Mouse (Mus musculus): ENCODE results near the gene 1700030J22Rik.

Gene 1700030J22Rik

DNA sequence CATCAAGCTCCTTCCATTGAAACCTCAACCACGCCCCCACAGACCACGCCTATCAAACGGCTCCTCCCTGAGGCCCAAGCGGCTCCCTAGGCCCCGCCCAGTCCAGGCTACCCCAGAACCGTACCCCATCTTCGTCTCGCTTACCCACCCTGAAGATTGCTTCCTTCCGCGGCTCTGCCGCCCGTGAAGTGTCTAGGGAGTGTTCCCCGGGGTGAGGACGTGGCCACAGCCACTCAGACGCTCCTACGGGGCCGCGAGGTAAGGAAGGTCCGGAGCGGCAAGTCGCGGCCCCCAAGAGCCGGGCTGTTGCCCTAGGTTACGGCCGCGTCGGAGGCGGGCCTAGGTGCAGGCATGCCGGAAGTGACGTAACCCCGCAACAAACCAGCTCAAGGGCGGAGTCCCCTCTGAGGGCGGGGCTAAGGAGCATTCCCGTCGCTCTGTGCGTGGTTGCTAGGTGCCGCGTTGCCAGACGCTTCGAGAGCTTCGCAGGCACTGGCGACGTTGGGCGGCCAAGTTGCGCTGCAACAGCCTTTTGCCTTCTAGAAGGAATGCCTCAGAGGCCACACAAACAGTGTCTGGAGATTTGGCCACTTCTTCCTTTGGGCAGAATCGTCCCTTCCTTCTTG lies at the start of gene 1700030J22Rik:
TSS of gene 1700030J22Rik (minus strand) at position 329 of the 626 bp plus-strand sequence.
- DNase-seq = peak; percentile 99

DNA sequence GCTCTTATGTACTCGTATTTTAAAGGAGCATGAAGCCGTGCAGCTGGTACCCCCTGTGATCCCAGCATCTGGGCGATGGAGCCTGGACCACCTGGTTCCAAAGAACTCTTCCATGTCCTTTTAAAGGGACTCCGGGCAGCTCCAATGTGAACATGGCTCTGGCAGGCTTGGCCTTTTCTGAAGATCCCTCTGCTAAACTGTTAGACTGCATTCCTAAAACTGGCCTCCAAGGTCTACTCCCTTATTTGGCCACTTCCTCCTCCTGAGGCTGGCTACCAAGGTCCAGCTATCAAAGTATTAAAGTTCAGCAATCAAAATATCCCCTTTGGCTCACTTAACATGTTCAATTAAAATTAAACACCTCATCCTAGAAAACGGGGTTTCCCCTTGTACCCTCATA lies 48.8 kb upstream of the 1700030J22Rik start:
- DNase-seq = no peak

DNA sequence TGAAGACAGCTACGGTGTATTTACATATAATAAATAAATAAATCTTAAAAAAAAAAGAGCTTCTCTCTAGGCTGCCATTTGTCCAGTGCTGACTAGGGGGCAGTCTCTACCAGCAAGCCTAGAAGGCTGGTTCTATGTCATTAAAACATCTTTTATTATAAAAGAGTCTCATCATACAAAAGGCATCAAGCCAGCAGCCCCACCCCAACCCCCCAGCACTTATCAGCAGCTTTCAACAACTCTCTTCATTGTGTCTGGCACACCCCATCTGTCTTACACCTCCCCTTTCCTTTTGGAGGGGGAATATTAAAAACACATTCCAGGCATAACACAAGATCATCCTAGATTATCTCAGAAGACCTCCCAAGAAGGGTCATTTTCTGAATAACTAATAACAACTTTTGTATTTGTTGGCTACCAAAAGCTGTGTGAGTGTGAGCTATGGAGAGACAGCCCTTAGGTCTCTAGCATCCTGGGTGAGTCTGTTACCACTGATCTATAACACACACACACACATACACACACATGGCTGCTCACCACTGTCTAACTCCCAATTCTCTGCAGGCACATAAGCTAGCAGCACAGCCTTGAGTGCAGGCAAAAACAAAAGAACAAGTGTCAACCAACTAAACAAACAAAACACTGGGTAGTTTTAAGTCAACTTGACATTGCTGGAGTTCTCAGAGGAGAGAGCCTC lies 43.7 kb upstream of the 1700030J22Rik start:
- DNase-seq = no peak

DNA sequence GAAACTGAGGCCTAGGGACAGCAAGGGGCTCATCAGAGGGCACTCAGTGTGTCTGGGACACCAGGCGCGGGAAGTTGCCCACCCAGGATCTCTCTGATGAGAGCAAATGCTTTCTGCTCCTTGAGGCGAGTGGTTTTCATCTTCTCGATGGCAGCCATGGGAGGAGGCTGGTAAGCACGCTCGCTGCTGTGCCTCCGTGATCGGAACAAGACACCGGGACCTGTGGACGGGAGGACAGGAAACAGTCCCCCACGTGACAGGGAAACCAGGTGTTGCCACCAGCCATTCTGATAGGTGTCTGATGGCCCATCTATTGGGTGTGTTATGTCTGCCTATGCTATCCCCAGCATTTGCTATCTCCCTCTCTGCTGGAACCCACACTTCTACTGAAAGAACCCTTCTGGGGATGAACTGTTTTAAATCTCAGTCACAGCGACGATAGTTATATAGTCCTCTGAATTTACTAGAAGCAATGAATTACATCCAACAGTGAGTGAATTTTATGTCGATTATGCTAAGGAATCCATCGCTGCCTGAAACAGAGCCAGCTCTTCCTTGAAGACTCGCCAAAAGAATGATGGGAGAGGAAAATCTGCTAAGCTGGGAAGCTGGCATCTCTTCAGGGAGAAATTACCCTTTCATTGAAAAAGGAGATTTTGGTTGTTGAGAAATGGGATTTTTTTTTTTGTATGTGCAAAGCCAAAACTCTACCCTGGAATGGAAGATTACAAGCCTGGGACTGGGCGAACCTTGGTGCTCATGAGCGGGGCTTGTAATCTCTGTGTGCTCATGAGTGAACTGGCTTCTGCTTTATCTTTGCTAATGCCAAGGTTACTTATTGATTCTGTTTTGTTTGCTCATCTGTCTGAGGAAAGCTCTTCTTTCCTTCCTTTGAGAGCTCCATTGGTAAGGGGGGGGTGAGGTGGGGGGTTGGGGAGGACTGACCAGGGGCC lies 40.8 kb upstream of the 1700030J22Rik start:
- peak; percentile 46 for DNase-seq

DNA sequence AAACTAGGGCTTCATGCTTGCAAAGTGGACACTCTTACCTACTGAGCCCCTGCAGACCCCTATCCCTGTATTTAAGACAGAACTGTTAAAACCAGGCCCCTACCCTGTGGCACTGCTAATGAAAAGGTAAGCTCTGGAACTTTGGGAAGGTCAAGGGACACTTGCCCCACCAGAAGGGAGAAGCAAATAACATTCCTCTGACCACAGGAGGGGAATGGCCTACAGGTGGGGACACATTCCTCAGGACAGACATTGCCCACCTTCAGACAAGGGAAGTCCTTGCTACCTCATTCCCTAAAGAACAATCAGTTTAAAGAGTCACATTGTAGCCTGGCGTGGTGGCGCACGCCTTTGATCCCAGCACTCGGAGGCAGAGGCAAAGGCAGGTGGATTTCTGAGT lies 39.1 kb upstream of the 1700030J22Rik start:
- no peak for DNase-seq

DNA sequence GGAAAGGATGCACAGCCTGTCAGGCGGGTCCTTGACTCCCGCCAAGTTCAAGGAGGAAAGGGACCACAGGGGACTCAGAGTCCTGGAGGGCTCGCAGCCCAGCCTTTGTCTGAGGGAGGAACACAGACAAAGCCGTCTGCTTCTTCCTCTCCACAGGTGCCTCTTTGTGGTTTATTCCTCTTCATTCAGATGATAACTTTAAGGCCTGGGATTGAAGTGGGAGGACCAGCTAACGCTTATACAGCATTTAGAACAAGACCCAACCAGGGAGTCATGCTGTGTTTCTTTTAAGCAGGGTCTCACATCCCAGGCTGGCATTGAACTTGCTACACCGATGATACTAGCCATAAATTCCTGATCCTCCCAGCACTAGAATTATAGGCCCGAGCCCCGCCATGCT lies 38.2 kb upstream of the 1700030J22Rik start:
- DNase-seq = no peak

DNA sequence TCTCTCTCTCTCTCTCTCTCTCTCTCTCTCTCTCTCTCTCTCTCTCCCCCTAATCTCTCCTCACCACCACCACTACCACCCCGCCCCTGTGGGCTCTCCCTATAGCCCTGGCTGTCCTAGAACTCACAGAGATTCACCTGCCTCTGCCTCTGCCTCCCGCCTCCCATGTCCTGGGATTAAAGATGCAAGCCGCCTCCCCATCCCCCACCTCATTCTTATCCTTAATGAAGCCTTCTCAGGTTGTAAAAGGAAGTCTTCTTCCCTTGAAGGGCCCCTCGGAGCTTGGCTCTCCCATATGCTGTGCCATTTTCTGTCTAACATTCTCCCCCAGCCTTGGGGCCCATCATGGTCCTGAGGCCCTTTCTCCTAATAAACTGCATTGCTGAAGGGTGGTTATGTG lies 36.9 kb upstream of the 1700030J22Rik start:
- DNase-seq = no peak

DNA sequence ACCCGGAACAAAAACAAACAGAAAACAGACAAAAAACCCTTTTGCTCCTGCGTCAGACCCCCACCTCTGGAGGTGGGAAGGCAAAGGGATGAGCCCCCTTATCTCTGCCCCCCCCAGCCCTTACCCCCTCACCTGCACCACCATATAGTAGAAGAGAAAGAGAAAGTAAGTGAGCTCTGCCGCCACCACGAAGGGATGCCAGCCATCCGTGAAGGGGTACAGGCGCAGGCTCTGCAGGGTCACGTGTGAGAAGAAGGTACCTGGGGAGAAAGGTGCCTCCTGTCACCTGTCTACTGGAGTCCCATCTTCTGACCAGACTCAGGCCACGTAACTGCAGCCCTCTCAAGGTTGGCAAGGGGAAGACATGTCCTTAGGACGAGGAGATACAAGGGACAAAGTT lies 32.6 kb upstream of the 1700030J22Rik start:
- no peak for DNase-seq

DNA sequence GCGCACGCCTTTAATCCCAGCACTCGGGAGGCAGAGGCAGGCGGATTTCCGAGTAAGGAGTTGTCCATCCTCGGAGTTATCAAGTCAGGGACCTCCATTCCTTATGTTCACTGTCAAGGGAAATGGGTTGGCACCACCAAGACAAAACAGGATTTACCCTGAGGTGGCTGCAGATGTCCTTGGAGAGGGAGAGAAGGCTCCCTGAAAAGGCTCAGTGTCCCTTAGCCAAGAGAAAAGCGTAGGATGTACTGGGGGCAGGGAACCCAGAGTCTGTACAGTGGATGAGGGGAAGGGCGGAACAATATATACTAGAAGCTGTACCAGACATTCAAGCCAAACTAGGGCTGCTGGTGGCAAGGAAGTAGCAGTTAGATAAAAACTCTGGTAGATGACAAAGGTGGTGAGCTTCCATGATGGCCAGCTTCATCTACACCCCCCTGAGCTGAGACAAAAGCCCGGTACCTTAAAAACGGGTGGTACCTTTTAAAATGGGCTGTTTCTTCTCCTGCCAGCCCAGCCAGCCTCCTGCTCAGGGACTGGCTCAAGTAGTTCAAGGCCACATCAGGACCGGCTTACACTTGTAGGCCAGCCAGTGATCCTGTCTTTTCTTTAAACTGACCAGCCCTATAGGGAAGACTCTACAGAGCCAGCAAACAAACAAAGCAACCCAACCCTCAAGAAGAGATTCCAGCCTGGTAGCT lies 15.4 kb upstream of the 1700030J22Rik start:
- DNase-seq = no peak

DNA sequence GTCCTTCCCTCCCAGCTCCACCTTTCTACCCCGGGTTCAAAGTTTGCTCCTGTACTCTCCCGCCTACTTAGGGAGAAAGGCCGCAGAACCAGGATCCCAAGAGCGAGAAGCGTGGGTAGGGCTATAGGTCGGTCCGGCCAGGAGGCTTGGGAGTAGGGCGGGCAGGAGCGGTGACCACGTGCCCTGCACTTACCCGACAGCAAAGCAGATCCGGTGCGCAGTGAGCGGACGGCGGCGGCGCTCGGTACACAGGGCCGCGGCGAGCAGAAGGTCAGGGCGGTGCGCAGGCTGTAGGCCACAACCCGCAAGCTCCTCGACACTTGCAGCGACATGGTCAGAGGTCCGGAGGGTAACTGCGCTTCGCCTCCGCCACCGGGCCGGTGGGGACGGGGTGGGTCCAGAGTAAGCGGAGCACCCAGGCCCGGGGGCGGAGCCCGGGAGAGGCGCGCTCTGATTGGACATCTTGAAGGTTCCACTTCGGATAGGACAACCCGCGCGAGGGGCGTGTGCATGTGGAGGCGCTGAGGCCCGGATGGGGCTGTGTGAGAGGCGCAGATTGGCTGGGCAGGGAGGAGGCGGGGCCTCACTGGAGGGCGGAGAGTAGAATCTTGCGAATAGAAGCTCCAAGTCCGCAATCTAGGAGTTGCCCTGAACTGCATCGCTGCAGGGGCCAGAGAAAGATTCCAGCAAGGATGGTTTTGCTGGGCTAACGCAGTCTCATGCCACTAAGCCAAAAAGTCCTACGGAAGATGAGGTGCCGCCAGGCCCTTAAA lies 14.5 kb upstream of the 1700030J22Rik start, which contains the start of gene Gcsh:
TSS of gene Gcsh (minus strand) at position 443 of the 773 bp plus-strand sequence.
- peak; percentile 99 for DNase-seq

DNA sequence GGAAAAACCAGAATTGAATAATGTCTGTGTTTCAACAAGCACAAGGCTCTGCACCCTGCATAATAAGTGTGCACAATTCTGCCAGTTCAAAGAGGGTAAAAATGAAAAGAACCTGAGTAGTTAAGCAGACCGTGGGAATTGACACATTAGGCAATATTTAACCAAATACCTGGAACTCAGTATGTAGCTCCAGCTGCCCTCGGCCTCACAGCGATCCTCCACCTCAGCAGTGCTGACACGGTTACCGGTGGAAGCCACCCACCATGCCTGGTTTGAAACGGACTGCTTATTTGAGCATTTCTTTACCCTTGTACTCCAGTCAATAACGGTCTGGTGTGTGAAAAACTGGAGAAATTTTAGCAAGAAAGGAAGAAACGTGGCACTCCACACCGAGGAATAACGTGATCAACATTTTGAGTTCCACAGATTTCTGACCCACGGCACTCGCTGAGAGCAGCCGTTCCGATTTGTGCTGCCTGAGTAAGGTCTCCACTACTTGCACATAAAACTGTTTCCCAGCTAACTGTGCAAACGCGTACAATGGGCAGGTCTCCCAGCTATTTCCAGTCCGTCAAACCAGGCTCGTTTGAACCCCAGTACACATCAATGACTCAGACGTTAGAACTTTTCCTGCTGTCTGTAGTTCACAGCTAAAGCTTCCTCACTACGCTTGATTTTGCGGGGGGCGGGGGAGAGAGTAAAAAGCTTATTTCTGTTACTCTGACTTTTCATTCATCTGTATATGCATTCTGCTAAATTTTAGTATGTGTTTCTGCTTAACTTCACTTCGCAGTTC lies 13.6 kb upstream of the 1700030J22Rik start:
- peak; percentile 14 for DNase-seq

DNA sequence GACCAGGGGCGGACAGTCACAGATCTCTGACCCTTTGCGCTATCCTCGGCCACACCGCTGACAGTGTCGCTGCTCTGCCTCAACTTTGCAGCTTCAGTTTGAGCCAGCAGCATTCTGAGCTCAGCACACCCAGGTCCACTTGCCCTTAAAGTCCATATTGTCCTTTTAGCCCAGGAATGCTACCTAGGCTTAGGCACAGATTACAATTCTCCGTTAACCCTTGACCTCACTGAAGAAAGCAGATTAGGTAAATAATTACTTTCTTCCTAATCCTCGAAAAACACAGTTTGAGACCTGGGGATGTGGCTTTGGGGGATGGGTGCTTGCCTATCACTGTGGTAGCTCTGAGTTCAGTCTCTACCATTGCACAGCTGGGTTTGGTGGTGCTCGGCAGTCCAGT lies 12.5 kb upstream of the 1700030J22Rik start:
- DNase-seq = no peak

DNA sequence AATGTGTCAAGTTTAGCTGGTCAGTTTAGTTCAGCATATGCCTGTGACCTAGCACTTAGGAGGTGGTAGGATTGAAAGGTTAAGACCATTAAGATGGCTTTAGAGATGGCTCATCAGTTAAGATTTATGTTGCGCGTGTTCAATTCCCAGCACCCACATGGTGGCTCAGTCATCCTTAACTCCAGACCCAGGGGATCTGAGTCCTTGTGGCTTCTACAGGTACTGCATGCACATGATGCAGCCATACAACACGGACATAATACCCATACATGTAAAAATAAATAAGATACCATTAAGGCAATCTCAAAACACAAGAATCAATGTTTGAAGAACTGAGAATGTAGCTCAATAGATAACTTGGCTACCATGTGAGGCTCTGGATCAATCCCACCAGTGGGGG lies 11.1 kb upstream of the 1700030J22Rik start:
- no peak for DNase-seq

DNA sequence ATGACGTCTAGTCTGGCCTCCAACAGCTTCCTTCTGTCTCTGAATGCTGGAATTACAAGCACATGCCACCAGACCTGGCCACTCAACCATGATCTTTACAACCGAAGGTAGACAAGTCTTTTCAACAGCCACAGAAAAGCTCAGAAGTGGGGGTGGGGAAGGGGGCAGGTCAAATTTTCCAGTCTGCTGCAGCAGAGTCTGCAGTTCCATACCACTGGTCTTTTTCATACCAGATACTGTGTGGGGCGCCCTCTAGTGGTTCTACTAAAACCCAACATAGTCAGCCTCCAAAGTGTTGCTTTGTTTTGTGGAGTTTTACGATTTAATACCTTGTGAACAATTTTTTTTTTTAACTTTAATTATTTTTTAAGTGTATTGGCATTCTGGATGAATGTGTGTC lies 1.4 kb upstream of the 1700030J22Rik start:
- DNase-seq = peak; percentile 59

DNA sequence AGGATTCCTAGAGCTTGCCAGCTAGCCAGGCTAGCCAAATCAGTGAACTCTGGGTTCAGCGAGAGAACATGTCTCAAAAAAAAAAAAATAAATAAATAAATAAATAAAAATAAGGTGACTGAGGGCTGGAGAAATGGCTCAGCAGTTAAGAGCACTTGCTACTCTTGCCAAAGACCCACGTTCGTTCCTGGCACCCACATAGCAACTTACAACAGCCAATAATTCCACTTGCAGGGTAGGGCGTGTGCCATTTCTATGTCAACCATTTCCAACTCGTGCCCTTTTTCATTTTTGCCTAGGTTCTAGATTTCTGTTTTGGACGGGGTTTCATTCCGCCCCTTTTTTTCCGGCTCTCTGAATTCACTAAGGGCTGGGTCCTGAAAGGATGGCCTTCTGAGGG lies 707 bp downstream of the 1700030J22Rik start:
- no peak for DNase-seq

DNA sequence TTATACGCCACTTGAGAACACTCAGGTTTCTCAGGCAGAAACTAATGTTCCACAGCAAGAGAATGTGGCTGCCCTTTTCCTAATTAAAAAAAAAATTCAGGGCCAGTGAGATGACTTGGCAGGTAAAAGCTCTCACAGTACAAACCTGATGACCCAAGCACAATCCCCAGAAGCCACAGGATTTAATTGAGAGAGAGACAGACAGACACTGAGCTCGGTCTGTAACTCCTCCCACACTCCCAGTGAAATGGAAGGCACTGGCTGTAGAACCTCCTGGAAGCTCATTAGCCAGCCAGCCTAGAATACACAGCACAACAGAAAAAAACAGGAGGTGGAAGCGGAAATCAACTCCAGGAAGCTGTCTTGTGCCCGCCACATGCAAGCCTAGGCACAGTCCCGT lies 3.2 kb downstream of the 1700030J22Rik start:
- DNase-seq = no peak

DNA sequence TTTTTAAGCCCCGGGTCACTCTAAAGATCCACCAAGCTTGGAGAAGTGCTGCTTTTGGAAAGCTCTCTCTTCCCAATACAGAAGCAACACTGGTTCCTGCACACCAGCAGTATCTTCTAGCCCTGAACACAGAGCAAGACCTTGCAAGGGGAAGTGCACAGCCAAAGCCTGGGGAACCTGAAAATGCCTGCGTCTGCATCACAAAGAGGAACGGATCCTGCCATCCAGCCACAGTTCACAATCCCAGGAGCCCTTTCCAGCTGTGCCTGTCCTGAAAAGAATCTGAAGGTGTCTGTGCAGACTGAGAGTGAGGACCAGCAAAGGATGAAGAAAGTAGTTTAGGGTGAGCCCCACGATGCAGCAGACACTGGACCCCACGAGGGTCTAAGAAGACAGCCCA lies 3.7 kb downstream of the 1700030J22Rik start:
- DNase-seq = no peak

DNA sequence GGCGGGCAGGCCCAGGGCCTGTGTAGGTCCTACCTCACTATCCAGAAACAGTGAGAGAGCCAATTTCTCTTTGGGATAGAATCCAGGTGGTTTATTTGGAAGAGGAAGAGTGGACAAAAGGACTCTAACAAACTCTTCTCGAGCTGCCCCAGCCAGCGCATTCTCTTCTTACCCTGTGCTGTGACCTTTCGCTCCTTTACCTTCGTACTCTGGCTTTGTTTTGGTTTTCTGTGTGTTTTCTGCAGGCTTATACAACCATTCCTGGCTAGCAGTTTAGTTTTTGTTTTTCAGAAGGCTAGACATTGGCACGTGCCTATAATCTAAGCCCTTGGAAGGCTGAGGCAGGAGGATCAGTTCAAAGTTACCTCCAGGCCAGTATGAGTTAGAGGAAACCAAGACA lies 9.2 kb downstream of the 1700030J22Rik start:
- DNase-seq = no peak

DNA sequence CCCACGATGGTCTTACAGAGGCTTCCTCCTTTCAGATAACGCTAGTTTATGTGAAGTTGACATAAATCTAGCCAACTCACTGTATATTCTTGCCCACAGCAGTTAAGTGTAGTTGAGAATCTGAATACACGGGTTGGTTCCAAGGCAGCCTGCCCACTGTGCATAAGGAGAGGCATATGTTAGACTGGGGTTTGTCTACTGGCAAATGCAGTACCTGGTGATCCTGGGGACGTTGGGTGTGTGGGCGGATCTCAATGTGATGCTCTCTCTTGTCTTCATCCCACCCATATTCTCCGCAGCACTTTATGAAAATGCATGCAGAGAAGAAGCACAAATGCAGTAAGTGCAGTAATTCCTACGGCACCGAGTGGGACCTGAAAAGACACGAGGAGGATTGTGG lies 24.3 kb downstream of the 1700030J22Rik start:
- peak; percentile 89 for DNase-seq

DNA sequence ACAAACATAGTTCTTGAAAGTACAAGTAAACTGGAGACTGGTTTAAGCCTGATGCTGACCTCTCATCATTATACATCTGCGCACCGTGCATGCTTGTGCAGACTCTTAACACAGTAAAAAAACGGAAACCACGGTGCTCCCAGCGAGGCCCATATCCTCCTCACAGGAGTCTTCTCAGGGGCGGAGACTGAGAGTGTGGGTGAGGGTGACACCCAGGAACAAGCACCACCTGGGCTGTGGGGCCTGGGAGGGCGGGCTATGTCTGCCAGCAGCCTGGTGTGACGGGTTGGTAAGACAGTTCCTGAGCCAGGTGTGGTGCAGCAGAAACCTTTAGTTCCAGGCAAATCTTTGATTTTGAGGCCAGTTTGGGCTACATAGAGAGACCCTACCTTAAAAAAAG lies 26.3 kb downstream of the 1700030J22Rik start:
- no peak for DNase-seq

DNA sequence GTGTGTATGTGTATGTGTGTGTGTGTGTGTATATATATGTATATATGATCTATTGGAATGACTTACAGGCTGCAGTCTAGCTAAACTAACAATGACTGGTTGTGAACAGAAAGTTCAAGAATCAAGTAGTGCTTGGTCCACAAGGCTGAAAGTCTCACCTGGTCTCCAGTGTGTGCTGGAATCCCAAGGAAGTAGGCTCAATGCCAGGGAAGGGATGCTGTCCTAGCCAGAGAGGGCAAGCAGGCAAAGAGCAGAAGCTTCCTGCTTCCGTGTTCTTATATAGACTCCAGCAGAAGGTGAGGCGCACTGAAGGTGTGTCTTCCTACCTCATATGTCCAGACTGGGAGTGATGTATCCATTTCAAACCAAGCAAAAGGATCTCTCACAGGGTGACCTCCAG lies 27.0 kb downstream of the 1700030J22Rik start:
- DNase-seq = no peak

Measured in right cerebral cortex, adult 18-20 months (tissue).